Mouse (Mus musculus) embryonic facial prominence, embryonic 15.5 days (tissue): ENCODE measurements around the gene Taf1b. TPM values are rescaled to one million over a fixed set of nuclear protein-coding genes. Genes with fewer than 3 reads are reported as not detected.

Experiments used
- ATAC-seq: fragments of 200-750 bp; cut with Nextera tagmentation; 2 replicates; pipeline ENCODE4 v1.8.0; 2017; ENCODE audit warnings: low read depth, moderate TSS enrichment; ENCODE audit not compliant: insufficient number of reproducible peaks, low FRiP score, low TSS enrichment
- H3K27ac ChIP-seq: fragments of 300-500 bp; sonication (generic); replicated peaks from 2 replicates; pipeline ENCODE4 v1.5.1; 2015; ENCODE audit warnings: mild to moderate bottlenecking, inconsistent platforms
- H3K27me3 ChIP-seq: fragments of 300-500 bp; sonication (generic); 2 replicates; pipeline ENCODE4 v1.6.1; 2015; ENCODE audit warnings: inconsistent platforms
- H3K36me3 ChIP-seq: fragments of 300-500 bp; sonication (generic); 2 replicates; pipeline ENCODE4 v1.6.1; 2015; ENCODE audit warnings: mild to moderate bottlenecking, inconsistent platforms
- H3K4me1 ChIP-seq: fragments of 300-500 bp; sonication (generic); 2 replicates; pipeline ENCODE4 v1.6.1; 2015; ENCODE audit warnings: inconsistent platforms
- H3K4me2 ChIP-seq: fragments of 300-500 bp; sonication (generic); replicated peaks from 2 replicates; pipeline ENCODE4 v1.6.1; 2015; ENCODE audit warnings: mild to moderate bottlenecking, inconsistent platforms
- H3K4me3 ChIP-seq: fragments of 300-500 bp; sonication (generic); replicated peaks from 2 replicates; pipeline ENCODE4 v1.5.1; 2015; ENCODE audit warnings: mild to moderate bottlenecking, inconsistent platforms
- H3K9ac ChIP-seq: fragments of 300-500 bp; sonication (generic); 2 replicates; pipeline ENCODE4 v1.6.1; 2015; ENCODE audit warnings: inconsistent platforms
- H3K9me3 ChIP-seq: fragments of 300-500 bp; sonication (generic); replicated peaks from 2 replicates; pipeline ENCODE4 v1.6.1; 2016; ENCODE audit warnings: inconsistent platforms
- WGBS: fragments of 180-500 bp; shearing (Covaris S2); methylation state at CpG from one replicate; pipeline ENCODE4 v1.1.7; 2015; 5-methylcytosine and 5-hydroxymethylcytosine counted together
- polyA plus RNA-seq: library from polyadenylated mRNA; unstranded; fragments of >200 nt; fragmentation: Nextera tagmentation; extraction: Ambion mirVana; gene quantifications from 2 replicates; pipeline ENCODE4 v1.2.1, GENCODE M21; 2015

Gene Taf1b
- polyA plus RNA-seq, 1 experiment from 2014 or later, result 25.8 TPM

DNA sequence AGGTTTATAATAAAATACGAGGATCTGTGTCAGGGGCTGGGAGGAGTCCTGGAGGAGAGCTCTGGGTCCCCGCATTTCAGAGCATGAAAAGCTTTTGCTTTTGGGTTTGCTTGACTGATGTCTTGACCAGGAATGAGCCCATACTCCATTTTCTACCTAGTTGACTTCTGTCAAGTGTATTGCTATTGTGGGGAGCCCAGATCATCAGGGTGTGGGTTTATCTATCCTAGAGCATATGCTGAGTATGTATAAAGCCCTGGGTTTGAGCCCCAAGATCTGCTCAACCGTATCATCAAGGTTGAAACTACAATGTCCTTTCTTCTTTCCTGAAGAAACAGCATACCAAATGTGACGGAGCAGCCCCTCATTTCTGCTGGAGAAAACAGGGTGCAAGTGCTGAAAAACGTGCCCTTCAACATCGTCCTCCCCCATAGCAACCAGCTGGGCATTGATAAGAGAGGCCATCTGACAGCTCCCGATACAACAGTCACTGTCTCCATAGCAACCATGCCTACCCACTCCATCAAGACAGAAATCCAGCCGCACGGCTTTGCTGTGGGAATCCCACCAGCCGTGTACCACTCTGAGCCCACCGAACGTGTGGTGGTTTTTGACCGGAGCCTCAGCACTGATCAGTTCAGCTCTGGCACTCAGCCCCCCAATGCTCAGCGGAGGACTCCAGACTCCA lies 83.0 kb downstream of the Taf1b start:
- WGBS, result 81% methylated on average over 14 of the region's 14 CpGs
- H3K27me3 ChIP-seq, result no peaks in the 10 kb centered on the region
- H3K27ac ChIP-seq, result no peak overlapping the region
- no peak overlapping the region for H3K4me3 ChIP-seq
- no peak for ATAC-seq
- H3K4me2 ChIP-seq, result no peak overlapping the region
- H3K36me3 ChIP-seq, result no peaks in the 10 kb centered on the region
- no peaks in the 10 kb centered on the region for H3K4me1 ChIP-seq
- H3K9me3 ChIP-seq, result no peaks in the 10 kb centered on the region
- no peak overlapping the region for H3K9ac ChIP-seq

GRCm38 (mm10) chr12:24583653-24584052 lies 85.5 kb downstream of the Taf1b start:
- no peaks in the 10 kb centered on the region for H3K36me3 ChIP-seq
- no peak overlapping the region for H3K4me2 ChIP-seq
- no peak overlapping the region for H3K27ac ChIP-seq
- no peaks in the 10 kb centered on the region for H3K9me3 ChIP-seq
- WGBS, result 82% methylated on average over 3 of the region's 3 CpGs
- H3K4me3 ChIP-seq, result no peak overlapping the region
- no peaks in the 10 kb centered on the region for H3K27me3 ChIP-seq
- H3K4me1 ChIP-seq, result no peaks in the 10 kb centered on the region
- no peak for ATAC-seq
- H3K9ac ChIP-seq, result no peak overlapping the region

- ATAC-seq, result no peak
- Histone ChIP-seq H3K9ac (no peak overlapping the region), H3K4me3 (no peak overlapping the region), H3K4me2 (no peak overlapping the region), H3K36me3 (no peaks in the 10 kb centered on the region), H3K27ac (no peak overlapping the region; the same call in 1 of the 2 replicates), H3K27me3 (no peaks in the 10 kb centered on the region), H3K9me3 (no peaks in the 10 kb centered on the region), H3K4me1 (no peaks in the 10 kb centered on the region)
- 78% methylated on average over 8 of the region's 8 CpGs for WGBS
Measured at GRCm38 (mm10) chr12:24584835-24585234, 86.7 kb downstream of the Taf1b start.

DNA sequence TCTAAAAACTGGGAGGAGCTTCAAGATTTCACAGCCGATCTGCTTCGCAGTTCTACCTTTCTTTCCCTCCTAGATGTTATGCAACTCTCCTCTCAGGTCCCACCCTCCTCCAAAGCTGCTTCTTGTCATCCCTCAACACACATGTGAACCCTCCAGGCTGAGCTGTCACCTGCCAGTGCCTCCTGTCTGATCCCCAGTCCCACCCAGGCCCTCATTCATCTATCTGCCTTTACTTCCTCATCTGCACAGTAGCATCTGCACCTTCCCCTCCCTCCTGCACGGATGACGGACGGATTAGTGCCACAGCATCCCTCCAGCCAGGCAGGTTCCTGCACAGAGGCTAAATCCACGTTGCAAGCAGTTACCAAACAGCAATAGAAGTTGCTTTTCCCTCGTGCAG lies 88.0 kb downstream of the Taf1b start:
- no peaks in the 10 kb centered on the region; the same call in 1 of the 2 replicates for H3K4me1 ChIP-seq
- H3K27ac ChIP-seq, result no peak overlapping the region
- no peaks in the 10 kb centered on the region for H3K9me3 ChIP-seq
- WGBS, result 46% methylated on average over 7 of the region's 7 CpGs
- H3K4me2 ChIP-seq, result no peak overlapping the region
- H3K4me3 ChIP-seq, result no peak overlapping the region
- ATAC-seq, result peak; percentile 56; the same call in 1 of the 2 replicates
- no peaks in the 10 kb centered on the region for H3K36me3 ChIP-seq
- no peaks in the 10 kb centered on the region for H3K27me3 ChIP-seq
- no peak overlapping the region for H3K9ac ChIP-seq

DNA sequence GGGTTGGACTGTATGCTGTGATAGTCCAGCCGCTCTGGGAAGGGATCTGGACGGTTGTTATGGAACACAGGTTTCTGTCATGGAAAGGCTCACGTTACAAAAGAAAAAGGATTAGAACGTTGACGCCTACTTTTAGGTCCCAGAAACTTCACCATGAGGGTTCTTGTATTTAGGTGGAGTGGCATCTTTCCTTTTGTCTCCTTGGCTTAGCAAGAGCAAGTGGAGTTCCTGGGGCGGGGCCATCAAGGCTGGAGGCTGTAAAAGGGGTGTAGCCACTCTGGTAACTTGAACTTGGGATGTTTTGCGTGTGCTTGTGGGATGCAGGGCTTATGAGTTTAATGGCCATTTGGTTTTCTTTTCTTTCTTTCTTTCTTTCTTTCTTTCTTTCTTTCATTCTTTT lies 92.2 kb downstream of the Taf1b start:
- peaks cover 16% of the 10 kb centered on the region for H3K4me1 ChIP-seq
- no peaks in the 10 kb centered on the region for H3K9me3 ChIP-seq
- H3K36me3 ChIP-seq, result no peaks in the 10 kb centered on the region
- no peak overlapping the region for H3K9ac ChIP-seq
- peak overlapping the region; percentile 31; the same call in 1 of the 2 replicates for H3K27ac ChIP-seq
- no peak for ATAC-seq
- 68% methylated on average over 7 of the region's 7 CpGs for WGBS
- no peak overlapping the region for H3K4me2 ChIP-seq
- H3K4me3 ChIP-seq, result no peak overlapping the region
- no peaks in the 10 kb centered on the region for H3K27me3 ChIP-seq

GRCm38 (mm10) chr12:24592055-24592454 lies 93.9 kb downstream of the Taf1b start:
- Histone ChIP-seq H3K4me2 (no peak overlapping the region), H3K4me3 (no peak overlapping the region), H3K4me1 (peaks cover 16% of the 10 kb centered on the region), H3K27me3 (no peaks in the 10 kb centered on the region), H3K9ac (no peak overlapping the region), H3K36me3 (no peaks in the 10 kb centered on the region), H3K27ac (peak overlapping the region; percentile 84), H3K9me3 (no peaks in the 10 kb centered on the region)
- WGBS, result 54% methylated on average over 9 of the region's 9 CpGs
- 0 out of 2 replicates have a peak, but pooled peaks have one; percentile 31 for ATAC-seq

DNA sequence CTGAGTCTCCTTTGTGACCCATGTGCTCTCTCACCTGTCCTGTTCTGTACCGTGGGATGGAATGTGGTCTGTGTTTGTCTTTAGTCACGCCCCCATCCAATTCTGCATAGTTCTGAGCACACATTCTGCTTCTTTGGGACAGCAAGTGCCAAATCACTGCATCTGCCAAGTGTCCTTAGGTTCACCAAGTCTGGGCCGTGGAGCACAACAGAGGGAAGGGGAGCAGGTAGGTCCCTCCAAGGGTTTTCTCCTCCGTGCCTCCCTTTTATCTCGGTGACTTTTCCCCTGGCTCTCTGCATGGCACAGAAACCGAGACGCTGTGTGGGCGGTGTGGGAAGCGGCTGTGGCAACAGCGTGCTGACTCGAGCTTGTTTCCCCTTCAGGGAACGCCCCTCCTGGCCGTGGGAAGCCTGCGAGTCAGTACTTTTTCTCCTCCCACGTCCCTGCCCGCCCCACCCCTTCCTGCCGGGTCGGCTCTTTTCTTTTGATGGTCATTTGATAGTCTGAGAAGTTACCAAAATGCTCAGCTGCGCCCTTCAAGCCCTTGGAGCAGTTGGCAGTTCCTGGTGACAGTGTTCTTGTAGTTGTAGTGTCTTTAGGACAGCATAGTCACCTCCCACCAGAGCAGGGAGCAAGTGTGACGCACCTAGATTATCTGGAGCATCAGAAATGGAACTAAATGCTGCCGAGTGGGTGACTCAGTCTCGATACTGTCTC lies 95.0 kb downstream of the Taf1b start:
- ATAC-seq, result peak; percentile 78
- peak overlapping the region; percentile 25 for H3K4me3 ChIP-seq
- H3K4me2 ChIP-seq, result peak overlapping the region; percentile 51
- no peaks in the 10 kb centered on the region for H3K36me3 ChIP-seq
- no peak overlapping the region for H3K9ac ChIP-seq
- WGBS, result 8% methylated on average over 22 of the region's 22 CpGs
- H3K27ac ChIP-seq, result peak overlapping the region; percentile 84
- H3K4me1 ChIP-seq, result peaks cover 20% of the 10 kb centered on the region
- H3K27me3 ChIP-seq, result no peaks in the 10 kb centered on the region
- no peaks in the 10 kb centered on the region for H3K9me3 ChIP-seq

DNA sequence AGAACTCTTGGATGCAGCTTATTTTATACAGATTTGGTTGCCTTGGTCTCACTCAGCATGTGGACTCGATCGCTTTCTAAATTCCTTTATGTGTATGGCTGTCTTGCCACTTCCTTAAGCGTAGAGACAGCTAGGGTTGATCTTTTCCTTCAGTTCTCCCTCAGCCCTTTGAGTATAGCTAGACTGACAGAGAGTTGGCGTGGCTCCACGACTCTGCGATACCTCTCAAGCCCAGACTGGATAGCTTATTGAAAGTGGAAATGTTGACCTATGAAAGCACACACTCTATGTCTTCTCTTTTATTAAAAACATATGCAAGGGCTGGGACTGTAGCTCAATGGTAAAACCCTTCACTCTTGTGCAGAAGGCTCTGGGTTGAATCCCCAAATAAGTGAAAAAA lies 99.2 kb downstream of the Taf1b start:
- H3K27me3 ChIP-seq, result no peaks in the 10 kb centered on the region
- no peak overlapping the region; the same call in 1 of the 2 replicates for H3K27ac ChIP-seq
- no peak overlapping the region for H3K4me2 ChIP-seq
- H3K36me3 ChIP-seq, result no peaks in the 10 kb centered on the region
- no peaks in the 10 kb centered on the region for H3K9me3 ChIP-seq
- peaks cover 32% of the 10 kb centered on the region for H3K4me1 ChIP-seq
- ATAC-seq, result no peak
- WGBS, result 36% methylated on average over 6 of the region's 6 CpGs
- H3K9ac ChIP-seq, result no peak overlapping the region
- no peak overlapping the region for H3K4me3 ChIP-seq

GRCm38 (mm10) chr12:24599366-24599895 lies 101.3 kb downstream of the Taf1b start:
- Histone ChIP-seq H3K4me2 (no peak overlapping the region), H3K4me1 (peaks cover 20% of the 10 kb centered on the region), H3K9me3 (no peaks in the 10 kb centered on the region), H3K27ac (0 out of 2 replicates have a peak overlapping the region, but pooled peaks have one; percentile 17), H3K4me3 (no peak overlapping the region), H3K36me3 (no peaks in the 10 kb centered on the region), H3K9ac (no peak overlapping the region), H3K27me3 (no peaks in the 10 kb centered on the region)
- 29% methylated on average over 8 of the region's 8 CpGs for WGBS
- ATAC-seq, result no peak

GRCm38 (mm10) chr12:24600074-24600473 lies 101.9 kb downstream of the Taf1b start:
- Histone ChIP-seq H3K4me1 (peaks cover 20% of the 10 kb centered on the region), H3K27ac (0 out of 2 replicates have a peak overlapping the region, but pooled peaks have one; percentile 30), H3K4me2 (no peak overlapping the region), H3K36me3 (no peaks in the 10 kb centered on the region), H3K9ac (no peak overlapping the region), H3K9me3 (no peaks in the 10 kb centered on the region), H3K27me3 (no peaks in the 10 kb centered on the region), H3K4me3 (no peak overlapping the region)
- ATAC-seq, result no peak
- 65% methylated on average over 7 of the region's 7 CpGs for WGBS

- H3K27me3 ChIP-seq, result no peaks in the 10 kb centered on the region
- ATAC-seq, result peak; percentile 56
- H3K4me2 ChIP-seq, result no peak overlapping the region
- H3K27ac ChIP-seq, result no peak overlapping the region
- H3K4me3 ChIP-seq, result no peak overlapping the region
- no peak overlapping the region for H3K9ac ChIP-seq
- no peaks in the 10 kb centered on the region for H3K9me3 ChIP-seq
- H3K36me3 ChIP-seq, result no peaks in the 10 kb centered on the region
- peaks cover 20% of the 10 kb centered on the region for H3K4me1 ChIP-seq
- 6% methylated on average over 9 of the region's 9 CpGs for WGBS
Measured at GRCm38 (mm10) chr12:24600806-24601205, 102.6 kb downstream of the Taf1b start.
